Comparison of ENCODE assay signal across 18 mouse cellular contexts in genomic region chr8:61559979-61560378, GRCm38 (mm10).
A peak's percentile ranks its signal among the peaks of the same experiment; 100 is the strongest.
DNase-seq lines count a peak whose midpoint lies in the region; ATAC-seq and TF ChIP-seq lines count a peak whose summit lies in the region.
"Had no signal": no experiment of that assay in that cellular context is flagged by ENCODE, and none has a peak within 500 bp of the region (broad histone marks: within the 10 kb centered on the region; RNA-seq: fewer than 3 reads in every experiment).

No protein-coding gene starts in this region.

- TF ChIP-seq CTCF in lung, postnatal 0 days (IDR thresholded peaks at IDR 0.05) = no peak
- no peak for TF ChIP-seq CTCF in stomach, postnatal 0 days (IDR thresholded peaks at IDR 0.05; ENCODE audit: low read depth)

- peaks cover 63% of the 10 kb centered on the region for H3K4me1 ChIP-seq in heart, embryonic 13.5 days
- peaks cover 26% of the 10 kb centered on the region for H3K4me1 ChIP-seq in kidney, embryonic 15.5 days
- peaks cover 19% of the 10 kb centered on the region; the same call in 1 of the 2 replicates for H3K4me1 ChIP-seq in kidney, embryonic 16.5 days (ENCODE audit: insufficient read depth, low read length)
- H3K4me1 ChIP-seq in lung, postnatal 0 days (ENCODE audit: insufficient read depth, low read depth, low read length) = peaks cover 9% of the 10 kb centered on the region; the same call in 1 of the 2 replicates
- H3K4me1 ChIP-seq in stomach, postnatal 0 days (replicated peaks; ENCODE audit: control insufficient read depth, insufficient read depth) = peaks cover 11% of the 10 kb centered on the region; the same call in 1 of the 2 replicates
- H3K4me1 ChIP-seq: forebrain, embryonic 15.5 days had no signal

- H3K4me2 ChIP-seq in heart, embryonic 13.5 days = no peak overlapping the region
- H3K4me2 ChIP-seq in kidney, embryonic 15.5 days = no peak overlapping the region
- H3K4me2 ChIP-seq in kidney, embryonic 16.5 days (replicated peaks; ENCODE audit: low read depth, low read length) = no peak overlapping the region
- no peak overlapping the region for H3K4me2 ChIP-seq in lung, postnatal 0 days (replicated peaks; ENCODE audit: low read depth, low read length)
- no peak overlapping the region for H3K4me2 ChIP-seq in stomach, postnatal 0 days (replicated peaks; ENCODE audit: low read depth)
- H3K4me2 ChIP-seq: embryonic facial prominence, embryonic 12.5 days; forebrain, embryonic 15.5 days; liver, embryonic 15.5 days; midbrain, embryonic 12.5 days had no signal

- no peak overlapping the region for H3K9ac ChIP-seq in heart, embryonic 13.5 days
- H3K9ac ChIP-seq in kidney, embryonic 15.5 days = no peak overlapping the region
- no peak overlapping the region for H3K9ac ChIP-seq in kidney, embryonic 16.5 days (replicated peaks; ENCODE audit: low read length)
- no peak overlapping the region for H3K9ac ChIP-seq in lung, postnatal 0 days (replicated peaks; ENCODE audit: low read depth)
- H3K9ac ChIP-seq in stomach, postnatal 0 days (ENCODE audit: low read length) = no peak overlapping the region
- H3K9ac ChIP-seq: embryonic facial prominence, embryonic 12.5 days; forebrain, embryonic 15.5 days; liver, embryonic 15.5 days; midbrain, embryonic 12.5 days had no signal

- DNase-seq in heart, postnatal 10 days = no peak
- no peak for DNase-seq in lung, postnatal 0 days (ENCODE audit: low spot score)
- DNase-seq in lung, adult 18-20 months = no peak
- DNase-seq in stomach, postnatal 0 days (ENCODE audit: low spot score) = no peak
- no peak for DNase-seq in left cerebral cortex, postnatal 25 days (ENCODE audit: low spot score in 2 of 2)
- DNase-seq: adrenal gland, adult 8-10 months; cerebellum, adult 8-10 months; gastrocnemius, postnatal 36 days; retina, postnatal 1 day had no signal

- peak overlapping the region; percentile 34; the same call in 1 of the 2 replicates for H3K27ac ChIP-seq in heart, embryonic 13.5 days (replicated peaks)
- H3K27ac ChIP-seq in kidney, embryonic 15.5 days = peak overlapping the region; percentile 23; the same call in 1 of the 2 replicates
- H3K27ac ChIP-seq in kidney, embryonic 16.5 days (ENCODE audit: low read length) = no peak overlapping the region
- peak overlapping the region; percentile 54 for H3K27ac ChIP-seq in lung, postnatal 0 days (ENCODE audit: low read length)
- 0 out of 2 replicates have a peak overlapping the region, but pooled peaks have one; percentile 2 for H3K27ac ChIP-seq in stomach, postnatal 0 days (replicated peaks)
- H3K27ac ChIP-seq: forebrain, embryonic 15.5 days; kidney, postnatal 0 days; liver, embryonic 15.5 days; midbrain, embryonic 12.5 days had no signal

- H3K27me3 ChIP-seq in heart, embryonic 13.5 days (replicated peaks) = no peaks in the 10 kb centered on the region
- H3K27me3 ChIP-seq in kidney, embryonic 15.5 days = no peaks in the 10 kb centered on the region
- no peaks in the 10 kb centered on the region for H3K27me3 ChIP-seq in kidney, embryonic 16.5 days (ENCODE audit: insufficient read depth, low read length)
- no peaks in the 10 kb centered on the region for H3K27me3 ChIP-seq in lung, postnatal 0 days (replicated peaks; ENCODE audit: insufficient read depth, low read length)
- no peaks in the 10 kb centered on the region for H3K27me3 ChIP-seq in stomach, postnatal 0 days (ENCODE audit: control insufficient read depth, insufficient read depth, low read length)
- H3K27me3 ChIP-seq: embryonic facial prominence, embryonic 12.5 days; forebrain, embryonic 15.5 days; liver, embryonic 15.5 days; midbrain, embryonic 12.5 days; Patski had no signal

- TF ChIP-seq EP300 in lung, postnatal 0 days (IDR thresholded peaks at IDR 0.05) = no peak
- TF ChIP-seq EP300 in stomach, postnatal 0 days (optimal IDR thresholded peaks at IDR 0.05) = no peak

- H3K4me3 ChIP-seq in heart, embryonic 13.5 days = no peak overlapping the region
- no peak overlapping the region for H3K4me3 ChIP-seq in kidney, embryonic 15.5 days (replicated peaks)
- H3K4me3 ChIP-seq in kidney, embryonic 16.5 days (ENCODE audit: low read length) = no peak overlapping the region
- no peak overlapping the region for H3K4me3 ChIP-seq in lung, postnatal 0 days (ENCODE audit: low read depth, low read length)
- H3K4me3 ChIP-seq in stomach, postnatal 0 days (ENCODE audit: low read depth, low read length) = no peak overlapping the region
- H3K4me3 ChIP-seq: embryonic facial prominence, embryonic 12.5 days; forebrain, embryonic 15.5 days; liver, embryonic 15.5 days; midbrain, embryonic 12.5 days had no signal

- H3K9me3 ChIP-seq in heart, embryonic 13.5 days = no peaks in the 10 kb centered on the region
- H3K9me3 ChIP-seq in kidney, embryonic 15.5 days (replicated peaks) = no peaks in the 10 kb centered on the region
- H3K9me3 ChIP-seq in kidney, embryonic 16.5 days (ENCODE audit: low read length) = no peaks in the 10 kb centered on the region
- no peaks in the 10 kb centered on the region for H3K9me3 ChIP-seq in lung, postnatal 0 days (ENCODE audit: low read length)
- no peaks in the 10 kb centered on the region for H3K9me3 ChIP-seq in stomach, postnatal 0 days (ENCODE audit: control insufficient read depth, low read length)
- H3K9me3 ChIP-seq: embryonic facial prominence, embryonic 12.5 days; forebrain, embryonic 15.5 days; liver, embryonic 15.5 days; midbrain, embryonic 12.5 days had no signal

- WGBS in heart, embryonic 13.5 days = 81% methylated on average over 4 of the region's 4 CpGs
- 70% methylated on average over 4 of the region's 4 CpGs for WGBS in kidney, embryonic 15.5 days
- WGBS in kidney, embryonic 16.5 days = 77% methylated on average over 4 of the region's 4 CpGs
- 90% methylated on average over 4 of the region's 4 CpGs for WGBS in lung, postnatal 0 days
- 78% methylated on average over 4 of the region's 4 CpGs for WGBS in stomach, postnatal 0 days

- H3K36me3 ChIP-seq in heart, embryonic 13.5 days = peaks cover 13% of the 10 kb centered on the region
- H3K36me3 ChIP-seq in kidney, embryonic 15.5 days = no peaks in the 10 kb centered on the region
- no peaks in the 10 kb centered on the region for H3K36me3 ChIP-seq in kidney, embryonic 16.5 days (ENCODE audit: insufficient read depth, low read length)
- no peaks in the 10 kb centered on the region for H3K36me3 ChIP-seq in lung, postnatal 0 days (ENCODE audit: insufficient read depth, low read length)
- no peaks in the 10 kb centered on the region for H3K36me3 ChIP-seq in stomach, postnatal 0 days (ENCODE audit: control insufficient read depth, insufficient read depth, low read length)
- H3K36me3 ChIP-seq: embryonic facial prominence, embryonic 12.5 days; forebrain, embryonic 15.5 days; liver, embryonic 15.5 days; midbrain, embryonic 12.5 days had no signal

- no peak for ATAC-seq in heart, embryonic 13.5 days (ENCODE audit: extremely low read depth, insufficient number of reproducible peaks, low FRiP score, low TSS enrichment)
- no peak for ATAC-seq in kidney, embryonic 15.5 days (replicated peaks; ENCODE audit: low FRiP score)
- ATAC-seq in kidney, embryonic 16.5 days (ENCODE audit: low FRiP score, low TSS enrichment) = no peak
- ATAC-seq in lung, postnatal 0 days = no peak
- ATAC-seq in stomach, postnatal 0 days (ENCODE audit: low FRiP score, low TSS enrichment) = no peak
- ATAC-seq: forebrain, embryonic 15.5 days; Patski had no signal

- intact Hi-C loops in heart, postnatal 10 days (cut with DNase I) = no loop called here
- intact Hi-C loops in left cerebral cortex, postnatal 25 days (cut with DNase I) = no loop called here
